15 mouse cellular contexts compared by ENCODE assay signal in genomic region chr13:60662493-60663177, GRCm38 (mm10).
A peak's percentile ranks its signal among the peaks of the same experiment; 100 is the strongest.
DNase-seq lines count a peak whose midpoint lies in the region; ATAC-seq and TF ChIP-seq lines count a peak whose summit lies in the region.
"Had no signal": no experiment of that assay in that cellular context is flagged by ENCODE, and none has a peak within 500 bp of the region (broad histone marks: within the 10 kb centered on the region; RNA-seq: fewer than 3 reads in every experiment).

No protein-coding gene starts in this region.

- peak; percentile 95 for ATAC-seq in stomach, postnatal 0 days (ENCODE audit: low FRiP score, low TSS enrichment)
- ATAC-seq: inflammation-experienced regulatory T-cells, adult 6 months had no signal

- TF ChIP-seq CTCF in kidney, adult 2 months (conservative IDR thresholded peaks at IDR 0.05; ENCODE audit: insufficient read depth, insufficient read length, low read depth, low read length): no peak
- no peak for TF ChIP-seq CTCF in stomach, postnatal 0 days (IDR thresholded peaks at IDR 0.05; ENCODE audit: low read depth)

- no peak for TF ChIP-seq POLR2A in kidney, adult 2 months (IDR thresholded peaks at IDR 0.05; ENCODE audit: low read depth, low read length)

- WGBS in kidney, adult 2 months: 57% methylated on average over 8 of the region's 8 CpGs
- WGBS in stomach, postnatal 0 days: 71% methylated on average over 8 of the region's 8 CpGs

- no peak overlapping the region for H3K4me2 ChIP-seq in stomach, postnatal 0 days (replicated peaks; ENCODE audit: low read depth)
- H3K4me2 ChIP-seq: heart, embryonic 12.5 days had no signal

- no peak overlapping the region for H3K4me3 ChIP-seq in kidney, adult 2 months (ENCODE audit: insufficient read depth, low read depth, low read length)
- H3K4me3 ChIP-seq in stomach, postnatal 0 days (ENCODE audit: low read depth, low read length): no peak overlapping the region
- H3K4me3 ChIP-seq: heart, embryonic 12.5 days; myocyte had no signal

- H3K27ac ChIP-seq in kidney, adult 2 months (ENCODE audit: insufficient read depth, low read depth, low read length): peak overlapping the region; percentile 9; the same call in 1 of the 2 replicates
- H3K27ac ChIP-seq in stomach, postnatal 0 days (replicated peaks): no peak overlapping the region

- TF ChIP-seq EP300 in stomach, postnatal 0 days (optimal IDR thresholded peaks at IDR 0.05): no peak

- no peak overlapping the region for H3K9ac ChIP-seq in stomach, postnatal 0 days (ENCODE audit: low read length)
- H3K9ac ChIP-seq: heart, embryonic 12.5 days had no signal

- H3K36me3 ChIP-seq in kidney, adult 2 months (ENCODE audit: control insufficient read depth, insufficient read depth, low read length): no peaks in the 10 kb centered on the region
- H3K36me3 ChIP-seq in stomach, postnatal 0 days (ENCODE audit: control insufficient read depth, insufficient read depth, low read length): no peaks in the 10 kb centered on the region
- H3K36me3 ChIP-seq: heart, embryonic 12.5 days had no signal

- H3K9me3 ChIP-seq in stomach, postnatal 0 days (ENCODE audit: control insufficient read depth, low read length): no peaks in the 10 kb centered on the region
- H3K9me3 ChIP-seq: heart, embryonic 12.5 days had no signal

- DNase-seq in kidney, adult 2 months: peak; percentile 68
- no peak for DNase-seq in kidney, postnatal 4 days
- peak; percentile 65 to 82 for DNase-seq in lung, adult 18-20 months
- no peak for DNase-seq in lung, postnatal 14 days
- DNase-seq in kidney, postnatal 36 days: peak; percentile 62 to 63
- DNase-seq in stomach, postnatal 0 days (ENCODE audit: low spot score): peak; percentile 80
- DNase-seq in gastrocnemius, postnatal 10 days: no peak
- no peak for DNase-seq in layer of hippocampus, adult 9-11 months
- DNase-seq: cerebellum, adult 11-12 months; embryo, embryonic 11 days; gastrocnemius, postnatal 36 days; heart, postnatal 4 days had no signal

- H3K27me3 ChIP-seq in kidney, adult 2 months (replicated peaks; ENCODE audit: control insufficient read depth, insufficient read depth, low read length): no peaks in the 10 kb centered on the region
- no peaks in the 10 kb centered on the region for H3K27me3 ChIP-seq in stomach, postnatal 0 days (ENCODE audit: control insufficient read depth, insufficient read depth, low read length)
- H3K27me3 ChIP-seq: heart, embryonic 12.5 days had no signal

- peaks cover 47% of the 10 kb centered on the region for H3K4me1 ChIP-seq in kidney, adult 2 months (ENCODE audit: control insufficient read depth, insufficient read depth, low read length)
- H3K4me1 ChIP-seq in stomach, postnatal 0 days (replicated peaks; ENCODE audit: control insufficient read depth, insufficient read depth): no peaks in the 10 kb centered on the region

Comparison
In these comparisons a context has a peak if more than half of its experiments do, and no peak if none do; other contexts are left out.
1. DNase-seq: peak in kidney, adult 2 months (single experiment), lung, adult 18-20 months (2 of 2), kidney, postnatal 36 days (2 of 2) and stomach, postnatal 0 days (single experiment); none in kidney, postnatal 4 days (0 of 2), lung, postnatal 14 days (single experiment), gastrocnemius, postnatal 10 days (single experiment) and layer of hippocampus, adult 9-11 months (single experiment).